Mouse (Mus musculus) hindbrain, postnatal 0 days (tissue): ENCODE data around the gene Slc3a1. TPM values are rescaled to one million over a fixed set of nuclear protein-coding genes. Genes with fewer than 3 reads are reported as not detected.
A peak's percentile ranks its signal among the peaks of the same experiment; 100 is the strongest.

Experiments used
- ATAC-seq: fragments of 200-750 bp; cut with Nextera tagmentation; 2 replicates; pipeline ENCODE4 v1.8.0; 2017; ENCODE audit warnings: mild to moderate bottlenecking, moderate TSS enrichment, moderate library complexity
- DNase-seq: peaks from one replicate; pipeline ENCODE4 v3.0.0-alpha.2; 2015; ENCODE audit warnings: low spot score
- H3K27ac ChIP-seq: fragments of 300-500 bp; sonication (generic); 2 replicates; pipeline ENCODE4 v1.5.1; 2014; ENCODE audit warnings: mild to moderate bottlenecking
- H3K27me3 ChIP-seq: fragments of 300-500 bp; sonication (generic); 2 replicates; pipeline ENCODE4 v1.6.1; 2014; ENCODE audit warnings: low read length, mixed read lengths; ENCODE audit not compliant: insufficient read depth
- H3K36me3 ChIP-seq: fragments of 300-500 bp; sonication (generic); 2 replicates; pipeline ENCODE4 v1.6.1; 2014; ENCODE audit warnings: low read length, mixed read lengths; ENCODE audit not compliant: insufficient read depth
- H3K4me1 ChIP-seq: fragments of 300-500 bp; sonication (generic); 2 replicates; pipeline ENCODE4 v1.6.1; 2014; ENCODE audit warnings: antibody characterized with exemption, low read length, mixed read lengths; ENCODE audit not compliant: insufficient read depth
- H3K4me2 ChIP-seq: fragments of 300-500 bp; sonication (generic); 2 replicates; pipeline ENCODE4 v1.6.1; 2014; ENCODE audit warnings: low read depth, mild to moderate bottlenecking, low read length, moderate library complexity, mixed read lengths
- H3K4me3 ChIP-seq: fragments of 300-500 bp; sonication (generic); 2 replicates; pipeline ENCODE4 v1.5.1; 2014; ENCODE audit warnings: low read length
- H3K9ac ChIP-seq: fragments of 300-500 bp; sonication (generic); replicated peaks from 2 replicates; pipeline ENCODE4 v1.6.1; 2014; ENCODE audit warnings: mild to moderate bottlenecking, low read length, moderate library complexity, mixed read lengths
- H3K9me3 ChIP-seq: fragments of 300-500 bp; sonication (generic); 2 replicates; pipeline ENCODE4 v1.6.1; 2016; ENCODE audit warnings: low read length, mixed read lengths
- CTCF ChIP-seq: IDR thresholded peaks from 2 replicates; pipeline ENCODE4 v1.5.1; 2016; ENCODE audit warnings: antibody characterized with exemption, control low read depth, low read depth
- WGBS: fragments of 180-500 bp; shearing (Covaris S2); extraction: QIAGEN DNeasy Blood & Tissue Kit; methylation state at CpG from one replicate; pipeline ENCODE4 v1.1.7; 2014; 5-methylcytosine and 5-hydroxymethylcytosine counted together
- polyA plus RNA-seq: library from polyadenylated mRNA; unstranded; fragments of >200 nt; fragmentation: Nextera tagmentation; extraction: Ambion mirVana; gene quantifications from 2 replicates; pipeline ENCODE4 v1.2.1, GENCODE M21; 2015
- total RNA-seq: library from RNA; depleted of rRNA; stranded (reverse); fragments of >200 nt; gene quantifications from 2 replicates; pipeline ENCODE4 v1.2.3, GENCODE M21; 2014

The Slc3a1 gene
- total and polyA plus RNA-seq, 2 experiments from 2014 or later = 0.10 to 0.19 TPM

DNA sequence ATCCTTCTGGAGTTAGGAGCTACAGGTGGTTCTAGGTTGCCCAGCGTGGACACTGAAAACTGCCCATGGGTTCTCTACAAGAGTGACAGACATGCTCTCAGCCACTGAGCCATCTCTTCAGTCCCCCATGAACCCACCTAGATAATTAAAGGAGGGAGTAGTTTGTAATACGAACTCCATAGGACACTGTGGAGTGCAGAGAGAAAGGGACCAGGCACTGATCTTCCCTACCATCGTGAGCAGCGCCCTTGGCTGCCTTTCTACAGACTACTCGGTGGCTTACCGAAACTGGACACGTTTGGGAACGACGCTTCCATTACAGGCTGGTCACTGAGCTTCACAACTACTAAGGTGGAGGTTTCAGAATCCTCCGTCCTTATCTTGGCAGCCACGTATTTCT is 52.6 kb downstream of the Slc3a1 start:
- no peak for ATAC-seq
- 95% methylated on average over 11 of the region's 11 CpGs for WGBS
- no peak for DNase-seq
- H3K9me3 ChIP-seq = no peaks in the 10 kb centered on the region
- H3K4me2 ChIP-seq = no peak overlapping the region
- no peak overlapping the region for H3K27ac ChIP-seq
- H3K4me3 ChIP-seq = no peak overlapping the region
- no peaks in the 10 kb centered on the region for H3K4me1 ChIP-seq
- no peaks in the 10 kb centered on the region for H3K27me3 ChIP-seq
- peaks cover 25% of the 10 kb centered on the region; the same call in 1 of the 2 replicates for H3K36me3 ChIP-seq
- TF ChIP-seq CTCF = no peak
- H3K9ac ChIP-seq = no peak overlapping the region

DNA sequence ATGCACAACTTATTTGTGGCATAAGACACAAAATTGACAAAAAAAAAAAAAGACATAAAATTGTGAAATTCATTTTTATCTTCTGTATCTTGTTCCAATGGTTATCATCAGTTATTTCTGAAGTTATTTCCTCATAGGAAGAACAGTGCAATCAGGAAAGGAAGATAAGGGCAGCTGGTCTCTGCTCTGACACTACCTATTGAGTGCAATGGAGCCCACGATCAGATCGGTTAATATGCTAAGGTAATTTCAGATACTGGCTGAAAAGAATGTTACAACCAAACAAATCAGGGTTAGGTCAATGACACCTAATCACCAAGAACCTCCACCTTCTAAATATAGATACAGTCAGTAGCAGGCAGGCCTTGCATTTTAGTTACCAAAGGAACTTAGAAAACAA is 57.2 kb downstream of the Slc3a1 start:
- no peak for ATAC-seq
- no peak for TF ChIP-seq CTCF
- Histone ChIP-seq H3K9ac (no peak overlapping the region), H3K4me2 (no peak overlapping the region), H3K4me1 (no peaks in the 10 kb centered on the region), H3K36me3 (peaks cover 5% of the 10 kb centered on the region; the same call in 1 of the 2 replicates), H3K9me3 (no peaks in the 10 kb centered on the region), H3K27ac (no peak overlapping the region), H3K27me3 (no peaks in the 10 kb centered on the region), H3K4me3 (no peak overlapping the region)
- DNase-seq = no peak
- 90% methylated on average over 2 of the region's 2 CpGs for WGBS

GRCm38 (mm10) chr17:85086501-85086900 is 58.3 kb downstream of the Slc3a1 start:
- Histone ChIP-seq H3K9me3 (no peaks in the 10 kb centered on the region), H3K4me3 (no peak overlapping the region), H3K27ac (no peak overlapping the region), H3K4me1 (no peaks in the 10 kb centered on the region), H3K4me2 (no peak overlapping the region), H3K9ac (no peak overlapping the region), H3K27me3 (no peaks in the 10 kb centered on the region), H3K36me3 (no peaks in the 10 kb centered on the region)
- WGBS = 88% methylated on average over 1 of the region's 1 CpGs
- no peak for TF ChIP-seq CTCF
- DNase-seq (no peak), ATAC-seq (no peak)

GRCm38 (mm10) chr17:85087591-85087990 is 59.4 kb downstream of the Slc3a1 start:
- no peak overlapping the region for H3K27ac ChIP-seq
- H3K36me3 ChIP-seq = no peaks in the 10 kb centered on the region
- ATAC-seq = no peak
- no peak overlapping the region for H3K4me2 ChIP-seq
- H3K9me3 ChIP-seq = no peaks in the 10 kb centered on the region
- no peak overlapping the region for H3K4me3 ChIP-seq
- no peaks in the 10 kb centered on the region for H3K4me1 ChIP-seq
- no peaks in the 10 kb centered on the region for H3K27me3 ChIP-seq
- no peak for DNase-seq
- H3K9ac ChIP-seq = no peak overlapping the region
- WGBS = 89% methylated on average over 5 of the region's 5 CpGs
- TF ChIP-seq CTCF = no peak

- H3K9me3 ChIP-seq = no peaks in the 10 kb centered on the region
- no peak overlapping the region for H3K4me3 ChIP-seq
- H3K27me3 ChIP-seq = no peaks in the 10 kb centered on the region
- ATAC-seq (no peak), DNase-seq (no peak)
- H3K4me2 ChIP-seq = peak overlapping the region; percentile 68; the same call in 1 of the 2 replicates
- H3K27ac ChIP-seq = no peak overlapping the region
- no peak overlapping the region for H3K9ac ChIP-seq
- no peaks in the 10 kb centered on the region for H3K4me1 ChIP-seq
- no peak for TF ChIP-seq CTCF
- no peaks in the 10 kb centered on the region for H3K36me3 ChIP-seq
- WGBS = 84% methylated on average over 11 of the region's 11 CpGs
Measured at GRCm38 (mm10) chr17:85088401-85088800, 60.2 kb downstream of the Slc3a1 start.

- ATAC-seq (no peak), DNase-seq (peak; percentile 14)
- Histone ChIP-seq H3K4me3 (peak overlapping the region; percentile 85), H3K4me1 (no peaks in the 10 kb centered on the region), H3K36me3 (no peaks in the 10 kb centered on the region), H3K4me2 (peak overlapping the region; percentile 68), H3K27me3 (no peaks in the 10 kb centered on the region), H3K27ac (peak overlapping the region; percentile 95), H3K9me3 (no peaks in the 10 kb centered on the region), H3K9ac (peak overlapping the region; percentile 90)
- WGBS = 50% methylated on average over 6 of the region's 6 CpGs
- TF ChIP-seq CTCF = no peak
Measured at GRCm38 (mm10) chr17:85089011-85089410, 60.8 kb downstream of the Slc3a1 start.

- H3K9me3 ChIP-seq = no peaks in the 10 kb centered on the region
- under 1% methylated on average over 16 of the region's 16 CpGs for WGBS
- H3K27me3 ChIP-seq = no peaks in the 10 kb centered on the region
- peak overlapping the region; percentile 95 for H3K27ac ChIP-seq
- peak overlapping the region; percentile 85 for H3K4me3 ChIP-seq
- H3K9ac ChIP-seq = peak overlapping the region; percentile 90
- peak; percentile 46 for DNase-seq
- H3K4me2 ChIP-seq = peak overlapping the region; percentile 68
- H3K4me1 ChIP-seq = no peaks in the 10 kb centered on the region
- H3K36me3 ChIP-seq = no peaks in the 10 kb centered on the region
- no peak for TF ChIP-seq CTCF
- peak; percentile 28 for ATAC-seq
Measured at GRCm38 (mm10) chr17:85089621-85090020, 61.4 kb downstream of the Slc3a1 start.
